Mouse (Mus musculus): ENCODE data around the gene Jmy. TPM values are rescaled to one million over a fixed set of nuclear protein-coding genes. Genes with fewer than 3 reads are reported as not detected.

Jmy gene
- polyA plus RNA-seq (2014; fragmentation: Illumina TruSeq; extraction: RNeasy Lipid Tissue Mini Kit (QIAGEN cat#74804); ENCODE audit: low read depth, low replicate concordance) = 14.4 TPM

GRCm38 (mm10) chr13:93499167-93499972 lies at the start of gene Jmy:
Gene Jmy (minus strand): TSS chr13:93499808.

Other genes starting within 250 kb of the Jmy start
- gene Homer1, start 200.2 kb downstream of the Jmy start, polyA plus RNA-seq (2014; fragmentation: Illumina TruSeq; extraction: RNeasy Lipid Tissue Mini Kit (QIAGEN cat#74804); ENCODE audit: low read depth, low replicate concordance) = 14.8 TPM
- 6,368 TPM for gene Bhmt, start 138.2 kb upstream of the Jmy start, polyA plus RNA-seq (2014; fragmentation: Illumina TruSeq; extraction: RNeasy Lipid Tissue Mini Kit (QIAGEN cat#74804); ENCODE audit: low read depth, low replicate concordance)
- gene Bhmt2, start 174.5 kb upstream of the Jmy start, polyA plus RNA-seq (2014; fragmentation: Illumina TruSeq; extraction: RNeasy Lipid Tissue Mini Kit (QIAGEN cat#74804); ENCODE audit: low read depth, low replicate concordance) = 194 TPM
- gene Dmgdh, start 174.6 kb upstream of the Jmy start, polyA plus RNA-seq (2014; fragmentation: Illumina TruSeq; extraction: RNeasy Lipid Tissue Mini Kit (QIAGEN cat#74804); ENCODE audit: low read depth, low replicate concordance) = 382 TPM